Mouse (Mus musculus): Measurements from ENCODE around the gene 1700025C18Rik.

1700025C18Rik gene

GRCm38 (mm10) chr2:165078045-165078444 is 12.5 kb downstream of the 1700025C18Rik start:
- DNase-seq (ENCODE audit: low spot score) = no peak

GRCm38 (mm10) chr2:165077055-165077454 is 13.5 kb downstream of the 1700025C18Rik start:
- DNase-seq (ENCODE audit: low spot score) = no peak

GRCm38 (mm10) chr2:165074937-165075336 is 15.6 kb downstream of the 1700025C18Rik start:
- peak; percentile 61 for DNase-seq (ENCODE audit: low spot score)

GRCm38 (mm10) chr2:165074081-165074884 is 16.3 kb downstream of the 1700025C18Rik start:
- no peak for DNase-seq (ENCODE audit: low spot score)

- no peak for DNase-seq (ENCODE audit: low spot score)
Measured at GRCm38 (mm10) chr2:165073381-165073781, 17.2 kb downstream of the 1700025C18Rik start.

GRCm38 (mm10) chr2:165070096-165070816 is 20.3 kb downstream of the 1700025C18Rik start:
- no peak for DNase-seq (ENCODE audit: low spot score)

- DNase-seq (ENCODE audit: low spot score) = no peak
Measured at GRCm38 (mm10) chr2:165068806-165069205, 21.7 kb downstream of the 1700025C18Rik start.

GRCm38 (mm10) chr2:165064489-165064888 is 26.1 kb downstream of the 1700025C18Rik start:
- DNase-seq (ENCODE audit: low spot score) = no peak

GRCm38 (mm10) chr2:165061638-165062433 is 28.7 kb downstream of the 1700025C18Rik start:
- DNase-seq (ENCODE audit: low spot score) = no peak

GRCm38 (mm10) chr2:165059961-165060360 is 30.6 kb downstream of the 1700025C18Rik start:
- DNase-seq (ENCODE audit: low spot score) = no peak

GRCm38 (mm10) chr2:165056377-165057085 is 34.0 kb downstream of the 1700025C18Rik start:
- peak; percentile 20 for DNase-seq (ENCODE audit: low spot score)

GRCm38 (mm10) chr2:165055905-165056304 is 34.6 kb downstream of the 1700025C18Rik start:
- no peak for DNase-seq (ENCODE audit: low spot score)

GRCm38 (mm10) chr2:165054888-165055852 is 35.4 kb downstream of the 1700025C18Rik start, which contains the start of gene Cd40:
Cd40 (plus strand) TSS chr2:165055627.
- DNase-seq (ENCODE audit: low spot score) = peak; percentile 40

GRCm38 (mm10) chr2:165051566-165051965 is 39.0 kb downstream of the 1700025C18Rik start:
- no peak for DNase-seq (ENCODE audit: low spot score)

GRCm38 (mm10) chr2:165050826-165051548 is 39.6 kb downstream of the 1700025C18Rik start:
- no peak for DNase-seq (ENCODE audit: low spot score)

GRCm38 (mm10) chr2:165049044-165049443 is 41.5 kb downstream of the 1700025C18Rik start:
- no peak for DNase-seq (ENCODE audit: low spot score)

GRCm38 (mm10) chr2:165043729-165044128 is 46.8 kb downstream of the 1700025C18Rik start:
- no peak for DNase-seq (ENCODE audit: low spot score)

GRCm38 (mm10) chr2:165043090-165043636 is 47.4 kb downstream of the 1700025C18Rik start:
- no peak for DNase-seq (ENCODE audit: low spot score)

GRCm38 (mm10) chr2:165042126-165042525 is 48.4 kb downstream of the 1700025C18Rik start:
- DNase-seq (ENCODE audit: low spot score) = no peak
